Mouse (Mus musculus): ENCODE results near the gene Acvr1. TPM values are rescaled to one million over a fixed set of nuclear protein-coding genes. Genes with fewer than 3 reads are reported as not detected.

The Acvr1 gene
- polyA plus RNA-seq, 1 experiment: not detected

- no peak overlapping the region for H3K27ac ChIP-seq (ENCODE audit: insufficient read depth, low read depth, low read length)
- H3K4me3 ChIP-seq (ENCODE audit: insufficient read depth, low read depth, low read length): no peak overlapping the region
- no peak for TF ChIP-seq CTCF (IDR thresholded peaks at IDR 0.05; ENCODE audit: insufficient read depth, low read depth, low read length)
- no peak for TF ChIP-seq POLR2A (IDR thresholded peaks at IDR 0.05; ENCODE audit: insufficient read depth, low read depth, low read length)
- no peaks in the 10 kb centered on the region for H3K4me1 ChIP-seq (ENCODE audit: control insufficient read depth, insufficient read depth, low read length)
- WGBS: 85% methylated on average over 2 of the region's 2 CpGs
Observed at GRCm38 (mm10) chr2:58433317-58433716, 133.6 kb downstream of the Acvr1 start.

GRCm38 (mm10) chr2:58432211-58432610, 134.7 kb downstream of the Acvr1 start:
- TF ChIP-seq POLR2A (IDR thresholded peaks at IDR 0.05; ENCODE audit: insufficient read depth, low read depth, low read length): no peak
- TF ChIP-seq CTCF (IDR thresholded peaks at IDR 0.05; ENCODE audit: insufficient read depth, low read depth, low read length): no peak
- H3K27ac ChIP-seq (ENCODE audit: insufficient read depth, low read depth, low read length): no peak overlapping the region
- WGBS: 89% methylated on average over 7 of the region's 7 CpGs
- H3K4me3 ChIP-seq (ENCODE audit: insufficient read depth, low read depth, low read length): no peak overlapping the region
- H3K4me1 ChIP-seq (ENCODE audit: control insufficient read depth, insufficient read depth, low read length): no peaks in the 10 kb centered on the region

DNA sequence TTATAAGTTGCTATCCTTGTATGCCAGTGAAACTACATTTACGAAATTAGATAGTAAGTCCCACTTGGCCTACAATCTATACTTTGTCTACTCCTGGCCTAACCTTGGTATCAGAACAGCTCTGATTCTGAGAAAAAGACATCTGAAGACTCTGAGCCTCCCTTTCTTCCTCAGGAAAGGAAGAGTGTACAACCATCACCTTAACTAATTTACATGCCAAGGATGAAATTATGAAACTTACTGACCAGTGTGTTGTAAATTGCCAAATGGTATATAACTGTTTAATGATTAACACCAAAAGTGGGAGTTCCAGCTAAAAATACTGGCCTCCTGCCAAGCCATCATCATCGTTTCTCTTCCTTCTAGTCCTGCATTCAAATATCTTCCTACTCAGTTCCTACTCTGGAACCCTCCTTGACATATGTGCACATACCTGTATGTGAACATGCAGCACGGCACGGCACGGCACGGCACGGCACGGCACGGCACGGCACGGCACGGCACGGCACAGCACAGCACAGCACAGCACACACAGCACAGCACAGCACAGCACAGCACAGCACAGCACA, 141.4 kb downstream of the Acvr1 start:
- no peak overlapping the region for H3K27ac ChIP-seq (ENCODE audit: insufficient read depth, low read depth, low read length)
- H3K4me1 ChIP-seq (ENCODE audit: control insufficient read depth, insufficient read depth, low read length): no peaks in the 10 kb centered on the region
- no peak overlapping the region for H3K4me3 ChIP-seq (ENCODE audit: insufficient read depth, low read depth, low read length)
- TF ChIP-seq POLR2A (IDR thresholded peaks at IDR 0.05; ENCODE audit: insufficient read depth, low read depth, low read length) (no peak), CTCF (IDR thresholded peaks at IDR 0.05; ENCODE audit: insufficient read depth, low read depth, low read length) (no peak)
- 92% methylated on average over 13 of the region's 13 CpGs for WGBS

DNA sequence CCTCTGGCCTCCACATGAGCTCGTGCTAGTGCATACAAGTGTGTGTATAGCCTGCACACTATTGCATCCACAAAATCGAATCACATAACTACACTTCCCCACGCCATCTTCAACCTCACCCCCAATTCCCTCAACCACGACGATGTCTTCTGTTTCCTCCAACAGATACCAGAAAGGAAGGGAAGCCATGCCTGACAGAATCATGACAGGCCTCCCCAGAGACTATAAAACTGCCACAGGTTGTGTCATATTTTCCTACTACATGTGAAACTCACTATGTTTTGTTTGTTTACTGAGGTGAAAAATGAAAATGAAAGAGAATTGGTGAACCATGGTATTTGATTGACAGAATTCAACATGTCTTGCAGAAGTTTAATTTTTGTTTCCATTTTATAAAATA, 143.6 kb downstream of the Acvr1 start:
- Histone ChIP-seq H3K27ac (ENCODE audit: insufficient read depth, low read depth, low read length) (no peak overlapping the region), H3K4me1 (ENCODE audit: control insufficient read depth, insufficient read depth, low read length) (no peaks in the 10 kb centered on the region), H3K4me3 (ENCODE audit: insufficient read depth, low read depth, low read length) (no peak overlapping the region)
- TF ChIP-seq CTCF (IDR thresholded peaks at IDR 0.05; ENCODE audit: insufficient read depth, low read depth, low read length) (no peak), POLR2A (IDR thresholded peaks at IDR 0.05; ENCODE audit: insufficient read depth, low read depth, low read length) (no peak)
- WGBS: 89% methylated on average over 5 of the region's 5 CpGs

GRCm38 (mm10) chr2:58419571-58419970, 147.4 kb downstream of the Acvr1 start:
- Histone ChIP-seq H3K27ac (ENCODE audit: insufficient read depth, low read depth, low read length) (no peak overlapping the region), H3K4me1 (ENCODE audit: control insufficient read depth, insufficient read depth, low read length) (0 out of 2 replicates have a peak, but pooled peaks cover 2% of the 10 kb centered on the region), H3K4me3 (ENCODE audit: insufficient read depth, low read depth, low read length) (no peak overlapping the region)
- WGBS: 48% methylated on average over 8 of the region's 8 CpGs
- no peak for TF ChIP-seq CTCF (IDR thresholded peaks at IDR 0.05; ENCODE audit: insufficient read depth, low read depth, low read length)
- no peak for TF ChIP-seq POLR2A (IDR thresholded peaks at IDR 0.05; ENCODE audit: insufficient read depth, low read depth, low read length)

- Histone ChIP-seq H3K4me3 (ENCODE audit: insufficient read depth, low read depth, low read length) (no peak overlapping the region), H3K4me1 (ENCODE audit: control insufficient read depth, insufficient read depth, low read length) (0 out of 2 replicates have a peak, but pooled peaks cover 2% of the 10 kb centered on the region), H3K27ac (ENCODE audit: insufficient read depth, low read depth, low read length) (no peak overlapping the region)
- 89% methylated on average over 1 of the region's 1 CpGs for WGBS
- no peak for TF ChIP-seq POLR2A (IDR thresholded peaks at IDR 0.05; ENCODE audit: insufficient read depth, low read depth, low read length)
- TF ChIP-seq CTCF (IDR thresholded peaks at IDR 0.05; ENCODE audit: insufficient read depth, low read depth, low read length): no peak
Observed at GRCm38 (mm10) chr2:58418109-58418508, 148.8 kb downstream of the Acvr1 start.

- Histone ChIP-seq H3K4me1 (ENCODE audit: control insufficient read depth, insufficient read depth, low read length) (0 out of 2 replicates have a peak, but pooled peaks cover 2% of the 10 kb centered on the region), H3K27ac (ENCODE audit: insufficient read depth, low read depth, low read length) (no peak overlapping the region), H3K4me3 (ENCODE audit: insufficient read depth, low read depth, low read length) (no peak overlapping the region)
- TF ChIP-seq CTCF (IDR thresholded peaks at IDR 0.05; ENCODE audit: insufficient read depth, low read depth, low read length) (no peak), POLR2A (IDR thresholded peaks at IDR 0.05; ENCODE audit: insufficient read depth, low read depth, low read length) (no peak)
- WGBS: 69% methylated on average over 9 of the region's 9 CpGs
Observed at GRCm38 (mm10) chr2:58417684-58418083, 149.3 kb downstream of the Acvr1 start.

- Histone ChIP-seq H3K27ac (ENCODE audit: insufficient read depth, low read depth, low read length) (no peak overlapping the region), H3K4me1 (ENCODE audit: control insufficient read depth, insufficient read depth, low read length) (0 out of 2 replicates have a peak, but pooled peaks cover 2% of the 10 kb centered on the region), H3K4me3 (ENCODE audit: insufficient read depth, low read depth, low read length) (no peak overlapping the region)
- TF ChIP-seq CTCF (IDR thresholded peaks at IDR 0.05; ENCODE audit: insufficient read depth, low read depth, low read length): no peak
Observed at GRCm38 (mm10) chr2:58415037-58415436, 151.9 kb downstream of the Acvr1 start.

DNA sequence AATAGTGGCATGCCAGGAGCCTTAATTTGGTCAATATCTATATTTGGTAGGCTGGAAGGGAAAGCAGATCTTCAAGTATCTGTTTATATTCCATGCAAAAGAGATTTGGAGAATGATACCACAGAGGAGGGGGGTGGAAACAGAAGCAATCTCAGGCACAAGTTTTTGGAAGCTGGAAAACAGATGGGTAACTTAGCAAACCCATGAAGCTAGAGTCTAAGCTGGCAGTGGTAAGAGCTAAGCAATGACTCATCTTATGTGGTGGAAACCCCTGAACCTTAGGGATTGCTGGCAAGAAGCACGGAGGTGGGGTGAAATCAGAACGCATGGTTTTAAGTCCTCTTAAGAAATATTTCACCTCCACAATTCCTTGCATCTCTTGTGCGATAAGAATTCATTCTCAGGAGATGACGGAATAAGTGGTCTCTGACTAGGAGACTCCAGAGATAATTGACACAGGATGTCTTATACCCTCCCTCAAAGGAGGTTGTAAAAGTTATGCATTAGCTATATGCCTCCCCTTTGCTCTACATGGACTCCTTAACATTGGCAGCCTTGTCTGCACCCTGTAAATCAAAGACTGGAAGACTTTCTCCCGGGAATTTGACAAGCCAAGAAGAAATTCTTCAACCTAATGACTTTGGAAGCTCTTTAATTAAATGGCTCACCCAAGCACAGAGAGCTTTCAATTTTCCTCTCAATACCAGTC, 157.9 kb downstream of the Acvr1 start:
- TF ChIP-seq CTCF (IDR thresholded peaks at IDR 0.05; ENCODE audit: insufficient read depth, low read depth, low read length) (no peak), POLR2A (IDR thresholded peaks at IDR 0.05; ENCODE audit: insufficient read depth, low read depth, low read length) (no peak)
- no peak overlapping the region for H3K4me3 ChIP-seq (ENCODE audit: insufficient read depth, low read depth, low read length)
- 65% methylated on average over 5 of the region's 5 CpGs for WGBS
- H3K4me1 ChIP-seq (ENCODE audit: control insufficient read depth, insufficient read depth, low read length): no peaks in the 10 kb centered on the region
- no peak overlapping the region for H3K27ac ChIP-seq (ENCODE audit: insufficient read depth, low read depth, low read length)
